ENCODE assay signal across 8 mouse cellular contexts in the genomic region with DNA sequence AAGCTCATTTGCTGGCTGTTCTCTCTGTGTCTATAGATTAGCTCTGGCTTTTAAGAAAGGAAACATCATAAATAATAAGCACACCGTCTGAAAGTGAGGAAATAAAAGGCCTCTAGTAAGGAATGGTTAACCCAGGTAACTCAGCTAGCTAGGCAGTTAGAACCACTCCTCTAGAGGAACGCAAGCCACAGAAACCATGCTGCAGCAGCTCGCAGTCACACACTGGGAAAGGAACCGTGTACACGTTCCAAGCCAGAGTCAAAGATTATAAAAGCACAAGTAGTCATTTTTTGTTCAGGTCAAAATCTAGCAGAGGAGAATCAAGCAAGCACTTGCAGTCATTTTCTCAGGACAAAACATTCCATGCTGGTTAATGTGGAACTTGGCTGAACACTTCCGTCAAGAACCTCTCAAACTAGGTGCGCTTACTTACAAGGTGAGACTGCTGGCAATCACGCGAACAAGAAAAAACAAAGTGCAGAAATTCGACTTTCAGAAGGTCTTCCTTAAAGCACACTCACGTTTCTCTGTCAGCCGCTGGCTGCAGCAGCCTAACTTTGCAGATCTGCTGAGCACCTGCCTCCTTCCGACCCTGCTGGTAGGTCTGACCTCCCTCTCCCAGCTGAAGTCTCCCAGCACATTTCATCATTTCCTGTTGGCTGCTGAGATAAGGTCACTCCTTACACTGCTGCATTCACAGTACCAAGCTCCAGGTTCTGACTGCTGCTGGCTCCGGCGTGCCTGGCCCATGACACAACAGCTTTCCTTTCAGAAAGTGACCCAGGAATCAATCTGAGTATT. TPM values are rescaled to one million over a fixed set of nuclear protein-coding genes. Genes with fewer than 3 reads are reported as not detected.
DNase-seq lines count a peak whose midpoint lies in the region; ATAC-seq lines count a peak whose summit lies in the region.

No protein-coding gene starts in this region.

- peak overlapping the region; percentile 54 for H3K9ac ChIP-seq in liver, embryonic 15.5 days
- no peak overlapping the region for H3K9ac ChIP-seq in stomach, embryonic 14.5 days (replicated peaks; ENCODE audit: low read depth, low read length)

- peak overlapping the region; percentile 67 for H3K4me2 ChIP-seq in liver, embryonic 15.5 days
- peak overlapping the region; percentile 17; the same call in 1 of the 2 replicates for H3K4me2 ChIP-seq in stomach, embryonic 14.5 days (replicated peaks; ENCODE audit: low read depth, low read length)

- H3K36me3 ChIP-seq in erythroblast, embryonic 14.5 days (ENCODE audit: control insufficient read depth) = peaks cover 18% of the 10 kb centered on the region
- 0 out of 2 replicates have a peak, but pooled peaks cover 2% of the 10 kb centered on the region for H3K36me3 ChIP-seq in liver, embryonic 15.5 days (replicated peaks)
- H3K36me3 ChIP-seq in stomach, embryonic 14.5 days (ENCODE audit: control insufficient read depth, insufficient read depth, low read length) = no peaks in the 10 kb centered on the region

- peak overlapping the region; percentile 81 for H3K27ac ChIP-seq in liver, embryonic 15.5 days (replicated peaks)
- peak overlapping the region; percentile 62; the same call in 1 of the 2 replicates for H3K27ac ChIP-seq in stomach, embryonic 14.5 days (ENCODE audit: low read length)

- peak overlapping the region; percentile 66 for H3K4me3 ChIP-seq in erythroblast, embryonic 14.5 days (replicated peaks)
- peak overlapping the region; percentile 54 for H3K4me3 ChIP-seq in liver, embryonic 15.5 days (replicated peaks)
- H3K4me3 ChIP-seq in stomach, embryonic 14.5 days (ENCODE audit: low read depth, low read length) = no peak overlapping the region

- ATAC-seq in inflammation-experienced regulatory T-cells, adult 6 months = peak; percentile 46
- ATAC-seq in liver, embryonic 15.5 days (ENCODE audit: insufficient read depth) = peak; percentile 86
- ATAC-seq in stomach, embryonic 14.5 days (ENCODE audit: insufficient number of reproducible peaks, insufficient read depth, low FRiP score, low read depth) = peak; percentile 73; the same call in 1 of the 2 replicates

- H3K9me3 ChIP-seq in erythroblast, embryonic 14.5 days (ENCODE audit: control insufficient read depth, low read length) = no peaks in the 10 kb centered on the region
- no peaks in the 10 kb centered on the region for H3K9me3 ChIP-seq in liver, embryonic 15.5 days (replicated peaks)
- no peaks in the 10 kb centered on the region for H3K9me3 ChIP-seq in stomach, embryonic 14.5 days (ENCODE audit: control insufficient read depth, low read depth, low read length)

- H3K27me3 ChIP-seq in erythroblast, embryonic 14.5 days (ENCODE audit: control insufficient read depth) = no peaks in the 10 kb centered on the region
- H3K27me3 ChIP-seq in liver, embryonic 15.5 days = no peaks in the 10 kb centered on the region
- H3K27me3 ChIP-seq in stomach, embryonic 14.5 days (ENCODE audit: control insufficient read depth, insufficient read depth, low read length) = no peaks in the 10 kb centered on the region

- peaks cover 88% of the 10 kb centered on the region for H3K4me1 ChIP-seq in erythroblast, embryonic 14.5 days (ENCODE audit: control insufficient read depth)
- peaks cover 92% of the 10 kb centered on the region for H3K4me1 ChIP-seq in liver, embryonic 15.5 days (replicated peaks)
- H3K4me1 ChIP-seq in stomach, embryonic 14.5 days (ENCODE audit: control insufficient read depth, insufficient read depth, low read length) = peaks cover 23% of the 10 kb centered on the region

- DNase-seq in ovary, postnatal 36 days (ENCODE audit: low spot score) = peak; percentile 35
- DNase-seq in ovary, adult 18-20 months (ENCODE audit: low spot score) = no peak
- DNase-seq in retina, postnatal 1 day = no peak
- no peak for DNase-seq in left cerebral cortex, adult 9 months (ENCODE audit: low spot score in 2 of 2)

- WGBS in liver, embryonic 15.5 days (ENCODE audit: insufficient replicate concordance) = 5% methylated on average over 15 of the region's 15 CpGs
- 33% methylated on average over 15 of the region's 15 CpGs for WGBS in stomach, embryonic 14.5 days

RNA-seq across cellular contexts. Expression of gene Pacsin2, which starts 32.0 kb away (rescaled TPM):
- 8.8 and 13.2 TPM in 2 replicates for polyA plus RNA-seq in erythroblast, embryonic 14.5 days (2012)
- polyA plus RNA-seq in inflammation-experienced regulatory T-cells, adult 6 months (2017; shearing (Covaris generic)) = 10 to 100 TPM; 17.1 to 34.5 (median 22.0) TPM
- polyA plus RNA-seq in liver, embryonic 15.5 days (2015; fragmentation: Nextera tagmentation; extraction: Ambion mirVana) = 46.7 and 50.5 TPM in 2 replicates
- polyA plus RNA-seq in stomach, embryonic 14.5 days (2014; fragmentation: Nextera tagmentation; extraction: Ambion mirVana) = 53.5 and 55.1 TPM in 2 replicates
